Mouse (Mus musculus) ES-E14 (cell line): ENCODE data around the gene Gm17364. TPM values are rescaled to one million over a fixed set of nuclear protein-coding genes. Genes with fewer than 3 reads are reported as not detected.
"Not testable (repeated sequence)": the region's sequence is repeated elsewhere in the genome, so short reads cannot be mapped to it uniquely, and the experiment has no call there.

Source experiments
- DNase-seq: peaks from one replicate; pipeline ENCODE4 v3.0.0-alpha.2; 2013; ENCODE audit warnings: low read depth, low spot score
- H3K27ac ChIP-seq: 2 replicates; pipeline ENCODE4 v1.5.1; 2012; ENCODE audit warnings: low read depth, mild to moderate bottlenecking, low read length, moderate library complexity, mixed read lengths; ENCODE audit not compliant: poor library complexity, insufficient read depth, severe bottlenecking
- H3K36me3 ChIP-seq: 2 replicates; pipeline ENCODE4 v1.6.1; 2012; ENCODE audit warnings: mild to moderate bottlenecking, low read length, moderate library complexity, mixed read lengths; ENCODE audit not compliant: control insufficient read depth, poor library complexity, insufficient read depth, severe bottlenecking
- H3K4me1 ChIP-seq, 2 experiments: fragments of 150-350 bp in 1 of 2; sonication (generic) in 1 of 2; 2 replicates each; pipeline ENCODE4 v1.6.1; 2012; ENCODE audit warnings: low read length in 2 of 2, mild to moderate bottlenecking in 1 of 2, mixed read lengths in 1 of 2; ENCODE audit not compliant: control insufficient read depth in 2 of 2, insufficient read depth in 2 of 2, poor library complexity in 1 of 2
- H3K4me3 ChIP-seq, 2 experiments: fragments of 150-350 bp in 1 of 2; sonication (generic) in 1 of 2; 2 replicates each; pipeline ENCODE4 v1.5.1; 2012; ENCODE audit warnings: low read length in 2 of 2, low read depth in 1 of 2, mild to moderate bottlenecking in 1 of 2, mixed read lengths in 1 of 2; ENCODE audit not compliant: insufficient read depth in 1 of 2, poor library complexity in 1 of 2, severe bottlenecking in 1 of 2
- H3K9ac ChIP-seq: 2 replicates; pipeline ENCODE4 v1.6.1; 2012; ENCODE audit warnings: low read depth, mild to moderate bottlenecking, low read length, mixed read lengths; ENCODE audit not compliant: poor library complexity, insufficient read depth, severe bottlenecking
- H3K9me3 ChIP-seq: fragments of 150-350 bp; sonication (generic); 2 replicates; pipeline ENCODE4 v1.6.1; 2012; ENCODE audit warnings: low read depth, mild to moderate bottlenecking, low read length; ENCODE audit not compliant: control insufficient read depth, insufficient read depth
- CHD2 ChIP-seq: IDR thresholded peaks from 2 replicates; pipeline ENCODE4 v1.6.1; 2014; ENCODE audit warnings: mild to moderate bottlenecking, low read depth, low read length, inconsistent platforms
- HCFC1 ChIP-seq: IDR thresholded peaks from 2 replicates; pipeline ENCODE4 v1.6.1; 2012; ENCODE audit warnings: low read length, inconsistent platforms, borderline replicate concordance; ENCODE audit not compliant: insufficient read depth
- MAFK ChIP-seq: IDR thresholded peaks from 2 replicates; pipeline ENCODE4 v1.6.1; 2014; ENCODE audit warnings: mild to moderate bottlenecking, low read depth, low read length, inconsistent platforms; ENCODE audit not compliant: insufficient read depth
- ZC3H11A ChIP-seq: IDR thresholded peaks from 2 replicates; pipeline ENCODE4 v1.6.1; 2012; ENCODE audit warnings: low read depth, mild to moderate bottlenecking, inconsistent platforms, low read length, borderline replicate concordance
- ZNF384 ChIP-seq: IDR thresholded peaks from 2 replicates; pipeline ENCODE4 v1.6.1; 2012; ENCODE audit warnings: low read depth, low read length, inconsistent platforms
- in situ Hi-C, 2 experiments: fragments of 600-800 bp; cut with MboI; formaldehyde crosslinking; loops; one replicate each; pipeline ENCODE4 v1.15.1; 2025; ENCODE audit warnings: low sequenced_read_pairs in 2 of 2, inconsistent platforms in 1 of 2; ENCODE audit not compliant: unreplicated experiment in 2 of 2
- total RNA-seq: library from RNA; depleted of rRNA; stranded (reverse); fragments of 300-350 nt; gene quantifications from 2 replicates; pipeline ENCODE4 v1.2.3, GENCODE M21; 2012

Gm17364 gene
- total RNA-seq, 1 experiment: not detected

GRCm38 (mm10) chr13:41256962-41257361, 16.8 kb downstream of the Gm17364 start:
- no peak overlapping the region for H3K9ac ChIP-seq
- TF ChIP-seq HCFC1 (no peak), CHD2 (no peak), ZNF384 (no peak), ZC3H11A (no peak), MAFK (no peak)
- H3K4me3 ChIP-seq: no peak overlapping the region
- no peaks in the 10 kb centered on the region for H3K36me3 ChIP-seq
- no peaks in the 10 kb centered on the region for H3K9me3 ChIP-seq
- no peak overlapping the region for H3K27ac ChIP-seq
- H3K4me1 ChIP-seq: peaks cover 0 to 3% of the 10 kb centered on the region in 2 experiments; a peak in 2 of 4 replicates
- in situ Hi-C loops: no loop called here
- DNase-seq: no peak

- H3K9me3 ChIP-seq: no peaks in the 10 kb centered on the region
- no peaks in the 10 kb centered on the region for H3K36me3 ChIP-seq
- H3K4me1 ChIP-seq: peaks cover 0 to 3% of the 10 kb centered on the region in 2 experiments; a peak in 2 of 4 replicates
- H3K27ac ChIP-seq: no peak overlapping the region
- in situ Hi-C loops: no loop called here
- TF ChIP-seq HCFC1: no peak
- TF ChIP-seq CHD2: no peak
- no peak for TF ChIP-seq ZC3H11A
- no peak for TF ChIP-seq MAFK
- no peak for TF ChIP-seq ZNF384
- no peak for DNase-seq
- no peak overlapping the region for H3K4me3 ChIP-seq
- H3K9ac ChIP-seq: no peak overlapping the region
These were observed 17.7 kb downstream of the Gm17364 start for GRCm38 (mm10) chr13:41256126-41256525.

- Histone ChIP-seq H3K27ac (no peak overlapping the region), H3K4me1 (peaks cover 2 to 3% of the 10 kb centered on the region in 2 experiments; a peak in 2 of 4 replicates), H3K9ac (no peak overlapping the region), H3K4me3 (no peak overlapping the region), H3K9me3 (no peaks in the 10 kb centered on the region), H3K36me3 (no peaks in the 10 kb centered on the region)
- TF ChIP-seq ZC3H11A (no peak), HCFC1 (no peak), ZNF384 (no peak), CHD2 (no peak), MAFK (no peak)
- DNase-seq: no peak
- in situ Hi-C loops: no loop called here
These were observed 21.0 kb downstream of the Gm17364 start for GRCm38 (mm10) chr13:41252736-41253135.

- Histone ChIP-seq H3K9me3 (no peaks in the 10 kb centered on the region), H3K4me1 (peaks cover 2 to 3% of the 10 kb centered on the region in 2 experiments; a peak in 2 of 4 replicates), H3K4me3 (no peak overlapping the region), H3K27ac (no peak overlapping the region), H3K9ac (no peak overlapping the region), H3K36me3 (no peaks in the 10 kb centered on the region)
- DNase-seq: no peak
- TF ChIP-seq ZNF384 (no peak), MAFK (no peak), HCFC1 (no peak), CHD2 (no peak), ZC3H11A (no peak)
- in situ Hi-C loops: no loop called here
These were observed 21.6 kb downstream of the Gm17364 start for GRCm38 (mm10) chr13:41252141-41252540.

- Histone ChIP-seq H3K9ac (no peak overlapping the region), H3K36me3 (no peaks in the 10 kb centered on the region), H3K4me3 (no peak overlapping the region), H3K4me1 (peaks cover 2 to 3% of the 10 kb centered on the region in 2 experiments; a peak in 2 of 4 replicates), H3K9me3 (no peaks in the 10 kb centered on the region), H3K27ac (no peak overlapping the region)
- DNase-seq: no peak
- in situ Hi-C loops: no loop called here
- TF ChIP-seq MAFK (no peak), CHD2 (no peak), HCFC1 (no peak), ZNF384 (no peak), ZC3H11A (no peak)
These were observed 22.1 kb downstream of the Gm17364 start for GRCm38 (mm10) chr13:41251667-41252066.

- DNase-seq, in situ Hi-C loops, H3K9me3 ChIP-seq, H3K27ac ChIP-seq, H3K9ac ChIP-seq, H3K4me1 ChIP-seq, H3K36me3 ChIP-seq: not testable (repeated sequence)
- H3K4me3 ChIP-seq: 0 out of 4 replicates have a peak overlapping the region, but pooled peaks of 1 of the 2 experiments have one; percentile 87
These were observed 22.5 kb downstream of the Gm17364 start for GRCm38 (mm10) chr13:41251232-41251631.
